Mouse (Mus musculus) lung, postnatal 0 days (tissue): Measurements from ENCODE around the gene Slc38a2. TPM values are rescaled to one million over a fixed set of nuclear protein-coding genes. Genes with fewer than 3 reads are reported as not detected.

Source experiments
- ATAC-seq: fragments of 200-750 bp; cut with Nextera tagmentation; 2 replicates; pipeline ENCODE4 v1.8.0; 2017; ENCODE audit warnings: moderate library complexity
- DNase-seq: peaks from one replicate; pipeline ENCODE4 v3.0.0-alpha.2; 2016; ENCODE audit warnings: low spot score
- H3K27ac ChIP-seq: fragments of 300-500 bp; sonication (generic); 2 replicates; pipeline ENCODE4 v1.5.1; 2014; ENCODE audit warnings: antibody characterized with exemption, mild to moderate bottlenecking, low read length, mixed read lengths
- H3K27me3 ChIP-seq: fragments of 300-500 bp; sonication (generic); replicated peaks from 2 replicates; pipeline ENCODE4 v1.6.1; 2014; ENCODE audit warnings: low read length, mixed read lengths; ENCODE audit not compliant: insufficient read depth
- H3K36me3 ChIP-seq: fragments of 300-500 bp; sonication (generic); 2 replicates; pipeline ENCODE4 v1.6.1; 2014; ENCODE audit warnings: low read length, mixed read lengths; ENCODE audit not compliant: insufficient read depth
- H3K4me1 ChIP-seq: fragments of 300-500 bp; sonication (generic); 2 replicates; pipeline ENCODE4 v1.6.1; 2014; ENCODE audit warnings: antibody characterized with exemption, low read depth, low read length, mixed read lengths; ENCODE audit not compliant: insufficient read depth
- H3K4me2 ChIP-seq: fragments of 300-500 bp; sonication (generic); replicated peaks from 2 replicates; pipeline ENCODE4 v1.6.1; 2014; ENCODE audit warnings: low read depth, mild to moderate bottlenecking, low read length, moderate library complexity, mixed read lengths
- H3K4me3 ChIP-seq: fragments of 300-500 bp; sonication (generic); 2 replicates; pipeline ENCODE4 v1.5.1; 2014; ENCODE audit warnings: low read depth, low read length
- H3K9ac ChIP-seq: fragments of 300-500 bp; sonication (generic); replicated peaks from 2 replicates; pipeline ENCODE4 v1.6.1; 2014; ENCODE audit warnings: low read depth, mild to moderate bottlenecking
- H3K9me3 ChIP-seq: fragments of 300-500 bp; sonication (generic); 2 replicates; pipeline ENCODE4 v1.6.1; 2016; ENCODE audit warnings: low read length, mixed read lengths
- CTCF ChIP-seq: IDR thresholded peaks from 2 replicates; pipeline ENCODE4 v1.5.1; 2016; ENCODE audit warnings: antibody characterized with exemption, mild to moderate bottlenecking
- EP300 ChIP-seq: IDR thresholded peaks from 2 replicates; pipeline ENCODE4 v1.6.1; 2016; ENCODE audit warnings: antibody characterized with exemption, mild to moderate bottlenecking, control low read depth
- WGBS: fragments of 180-500 bp; shearing (Covaris S2); extraction: QIAGEN DNeasy Blood & Tissue Kit; methylation state at CpG from one replicate; pipeline ENCODE4 v1.1.7; 2014; 5-methylcytosine and 5-hydroxymethylcytosine counted together
- polyA plus RNA-seq: library from polyadenylated mRNA; unstranded; fragments of >200 nt; fragmentation: Nextera tagmentation; extraction: Ambion mirVana; gene quantifications from 2 replicates; pipeline ENCODE4 v1.2.1, GENCODE M21; 2015

Slc38a2 gene
- polyA plus RNA-seq, 1 experiment from 2014 or later = 66.6 TPM

GRCm38 (mm10) chr15:96641111-96641820, 58.3 kb downstream of the Slc38a2 start:
- DNase-seq = peak; percentile 77
- H3K4me3 ChIP-seq = peak overlapping the region; percentile 65

GRCm38 (mm10) chr15:96640291-96640985, 59.1 kb downstream of the Slc38a2 start:
- no peak overlapping the region for H3K9ac ChIP-seq
- H3K9me3 ChIP-seq = no peaks in the 10 kb centered on the region
- H3K27me3 ChIP-seq = no peaks in the 10 kb centered on the region
- peak; percentile 49 for DNase-seq
- H3K27ac ChIP-seq = no peak overlapping the region
- peak overlapping the region; percentile 97 for H3K4me2 ChIP-seq
- 20% methylated on average over 16 of the region's 16 CpGs for WGBS
- no peaks in the 10 kb centered on the region for H3K36me3 ChIP-seq
- H3K4me1 ChIP-seq = no peaks in the 10 kb centered on the region
- no peak for TF ChIP-seq EP300
- TF ChIP-seq CTCF = no peak
- no peak for ATAC-seq
- H3K4me3 ChIP-seq = peak overlapping the region; percentile 65

More at GRCm38 (mm10) chr15:96641111-96641820, 58.3 kb downstream of the Slc38a2 start:
- WGBS = under 1% methylated on average over 63 of the region's 63 CpGs
- peak overlapping the region; percentile 47; the same call in 1 of the 2 replicates for H3K27ac ChIP-seq
- TF ChIP-seq CTCF = no peak
- TF ChIP-seq EP300 = no peak
- no peaks in the 10 kb centered on the region for H3K4me1 ChIP-seq
- peak overlapping the region; percentile 97 for H3K4me2 ChIP-seq
- ATAC-seq = peak; percentile 77
- H3K36me3 ChIP-seq = no peaks in the 10 kb centered on the region
- peak overlapping the region; percentile 41 for H3K9ac ChIP-seq
- H3K9me3 ChIP-seq = no peaks in the 10 kb centered on the region
- H3K27me3 ChIP-seq = no peaks in the 10 kb centered on the region

- no peaks in the 10 kb centered on the region for H3K9me3 ChIP-seq
- no peaks in the 10 kb centered on the region for H3K36me3 ChIP-seq
- ATAC-seq (no peak), DNase-seq (no peak)
- 0 out of 2 replicates have a peak overlapping the region, but pooled peaks have one; percentile 12 for H3K4me2 ChIP-seq
- H3K9ac ChIP-seq = no peak overlapping the region
- no peak for TF ChIP-seq EP300
- TF ChIP-seq CTCF = no peak
- H3K27ac ChIP-seq = no peak overlapping the region
- no peaks in the 10 kb centered on the region for H3K27me3 ChIP-seq
- WGBS = 61% methylated on average over 8 of the region's 8 CpGs
- no peaks in the 10 kb centered on the region for H3K4me1 ChIP-seq
- H3K4me3 ChIP-seq = no peak overlapping the region
Measured at GRCm38 (mm10) chr15:96639630-96640029, 59.9 kb downstream of the Slc38a2 start.

GRCm38 (mm10) chr15:96638656-96639055, 60.9 kb downstream of the Slc38a2 start:
- H3K9ac ChIP-seq = no peak overlapping the region
- no peak overlapping the region for H3K27ac ChIP-seq
- 62% methylated on average over 2 of the region's 2 CpGs for WGBS
- no peaks in the 10 kb centered on the region for H3K9me3 ChIP-seq
- no peaks in the 10 kb centered on the region for H3K27me3 ChIP-seq
- ATAC-seq (no peak), DNase-seq (no peak)
- no peak overlapping the region for H3K4me2 ChIP-seq
- H3K4me3 ChIP-seq = no peak overlapping the region
- H3K36me3 ChIP-seq = no peaks in the 10 kb centered on the region
- H3K4me1 ChIP-seq = no peaks in the 10 kb centered on the region
- no peak for TF ChIP-seq EP300

- Histone ChIP-seq H3K36me3 (no peaks in the 10 kb centered on the region), H3K4me3 (no peak overlapping the region), H3K9me3 (no peaks in the 10 kb centered on the region), H3K27me3 (no peaks in the 10 kb centered on the region), H3K4me1 (no peaks in the 10 kb centered on the region), H3K9ac (no peak overlapping the region), H3K27ac (no peak overlapping the region), H3K4me2 (no peak overlapping the region)
- TF ChIP-seq CTCF (no peak), EP300 (no peak)
- DNase-seq (peak; percentile 56), ATAC-seq (no peak)
- WGBS = 50% methylated on average over 10 of the region's 10 CpGs
Measured at GRCm38 (mm10) chr15:96638173-96638572, 61.4 kb downstream of the Slc38a2 start.

Other genes starting within 250 kb of the Slc38a2 start
- 59.9 and 65.6 TPM in 2 replicates for gene Scaf11, start 238.9 kb downstream of the Slc38a2 start, polyA plus RNA-seq
- gene Slc38a1, start 56.8 kb downstream of the Slc38a2 start, polyA plus RNA-seq = 13.5 and 14.5 TPM in 2 replicates